Mouse (Mus musculus) left cerebral cortex, postnatal 25 days (tissue): ENCODE data around the gene Itgb5. TPM values are rescaled to one million over a fixed set of nuclear protein-coding genes. Genes with fewer than 3 reads are reported as not detected.

ENCODE experiments used
- DNase-seq, 2 experiments: peaks; one replicate each; pipeline ENCODE4 v3.0.0; 2022; ENCODE audit warnings: low spot score in 2 of 2, mixed read lengths in 1 of 2
- intact Hi-C: fragments of 180-260 bp; cut with DNase I; formaldehyde crosslinking; loops from one replicate; pipeline ENCODE4 v1.15.1; 2025
- total RNA-seq, 2 experiments: library from RNA; stranded (reverse); gene quantifications; 2 replicates each; pipeline ENCODE4 v1.2.3; 2021

The Itgb5 gene
- total RNA-seq, 2 experiments from 2014 or later = 37.3 to 39.3 TPM

DNA sequence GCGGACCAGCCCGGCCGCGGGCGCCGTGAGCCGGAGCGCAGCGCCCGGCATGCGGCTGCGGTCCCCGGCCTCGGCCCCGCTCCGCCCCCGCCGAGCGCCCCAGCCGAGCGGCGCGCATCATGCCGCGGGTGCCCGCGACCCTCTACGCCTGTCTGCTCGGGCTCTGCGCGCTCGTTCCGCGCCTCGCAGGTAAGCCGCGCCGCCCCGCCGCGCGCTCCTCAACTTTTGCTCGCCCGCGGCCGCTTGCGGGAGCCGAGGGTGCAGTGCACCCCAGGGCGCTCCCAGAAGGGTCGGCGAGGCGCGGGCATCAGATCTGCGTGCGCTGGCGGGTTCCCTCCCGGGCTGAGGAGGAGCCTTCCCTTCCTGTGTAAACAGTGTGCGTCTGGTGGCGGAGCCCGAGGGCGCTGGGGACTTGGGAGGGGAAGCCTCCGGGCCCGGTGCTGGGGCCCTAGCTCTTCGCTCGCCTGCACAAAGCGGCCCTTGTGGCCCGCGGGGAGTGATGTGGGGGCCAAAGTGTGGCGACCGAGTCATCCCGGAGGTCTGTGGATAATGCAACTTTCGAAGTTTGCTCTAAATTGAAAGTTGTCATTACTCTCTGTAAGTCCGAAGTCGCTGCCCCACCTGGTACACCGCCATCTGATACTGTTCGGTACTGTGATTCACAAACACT is 512 bp downstream of the Itgb5 start:
- intact Hi-C loops = loop anchor here (5.0 kb wide), 2 partner anchors 62 to 282 kb away; no protein-coding TSS in a partner anchor
- DNase-seq = peak in 1 of 2 experiments; percentile 14

DNA sequence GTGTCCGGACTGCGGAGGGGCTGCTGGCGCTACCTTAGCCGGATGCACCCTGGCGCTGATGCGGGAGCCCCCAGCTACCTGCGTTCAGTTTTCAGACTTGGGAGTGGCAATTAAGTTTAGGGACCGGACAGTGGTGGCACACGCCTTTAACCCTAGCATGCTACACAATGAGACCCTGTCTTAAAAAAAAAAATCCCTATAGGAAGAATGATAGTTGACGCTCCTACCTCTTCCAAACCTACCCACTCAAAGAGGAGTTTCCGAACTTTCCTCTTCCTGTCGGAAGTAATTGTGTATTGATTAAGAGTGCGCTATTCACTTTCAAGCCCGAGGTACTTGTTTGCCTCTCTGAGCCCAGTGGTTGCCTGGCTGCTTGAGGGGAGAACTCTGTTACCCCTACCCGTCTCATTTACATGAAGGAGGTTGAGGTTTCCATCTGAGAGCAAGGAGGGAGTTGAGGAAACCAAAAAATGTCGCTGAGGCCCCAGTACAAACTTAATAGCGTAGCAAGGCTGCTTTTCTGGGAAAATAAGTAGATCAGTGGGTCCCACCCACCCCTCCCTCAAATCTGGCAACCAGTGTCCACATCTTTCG is 1.1 kb downstream of the Itgb5 start:
- no peak for DNase-seq
- intact Hi-C loops = loop anchor here (5.0 kb wide), 1 partner anchor 62 kb away; no protein-coding TSS in a partner anchor

DNA sequence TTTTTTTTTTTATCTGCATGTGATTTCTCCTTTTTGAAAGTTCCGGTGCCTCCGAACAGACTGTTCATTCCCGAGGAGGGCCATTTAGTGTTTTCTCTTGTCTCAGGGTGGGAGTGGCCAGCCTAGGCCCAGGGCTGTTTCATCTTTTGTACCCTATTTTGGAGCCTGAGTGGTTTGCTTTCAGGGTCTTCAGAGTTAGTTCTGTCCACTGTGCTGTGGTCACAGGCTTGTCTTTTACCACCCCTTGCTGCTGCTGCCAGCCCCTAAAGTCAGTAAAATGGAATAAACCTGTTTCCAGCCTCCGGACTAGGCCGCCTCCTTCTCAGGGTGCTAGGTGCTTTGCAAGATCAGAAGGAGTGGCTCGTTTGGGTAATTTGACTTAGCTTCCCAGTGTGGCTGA is 2.6 kb downstream of the Itgb5 start:
- intact Hi-C loops = loop anchor here (5.0 kb wide), 1 partner anchor 60 kb away; no protein-coding TSS in a partner anchor

DNA sequence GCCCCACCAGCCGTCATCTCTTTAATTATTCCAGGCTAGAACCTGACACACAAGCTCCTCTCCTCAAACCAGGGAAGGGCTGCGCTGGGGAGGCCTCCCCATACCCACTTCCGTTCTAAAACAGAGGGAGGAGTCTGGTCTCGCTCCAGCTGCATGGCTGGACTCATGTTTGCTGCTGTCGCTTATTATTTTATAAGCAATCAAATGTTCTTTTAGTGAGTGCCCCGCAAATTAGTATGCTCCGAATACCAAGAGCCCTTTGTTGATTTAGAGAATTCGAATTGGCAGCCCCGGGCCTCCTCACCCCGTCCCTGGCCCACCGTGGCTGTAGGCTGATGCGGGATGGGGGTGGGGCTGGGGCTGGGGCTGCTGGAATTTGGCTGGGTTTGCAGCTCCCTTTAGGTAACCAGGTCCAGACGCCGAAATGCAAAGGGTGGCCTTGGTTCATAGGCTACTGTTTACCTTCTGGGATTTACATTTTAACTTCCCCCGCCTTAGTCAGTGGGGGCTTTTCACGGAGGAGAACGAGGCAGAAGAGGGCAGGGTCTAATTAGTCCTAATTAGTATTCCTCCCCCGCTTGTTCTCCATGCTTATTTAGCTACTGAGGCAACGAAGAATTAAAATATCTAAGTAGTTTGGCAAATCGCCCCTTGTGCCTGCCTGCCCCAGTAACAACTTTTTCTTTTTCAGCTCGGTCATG is 3.4 kb downstream of the Itgb5 start:
- intact Hi-C loops = loop anchor here (5.0 kb wide), 1 partner anchor 59 kb away; no protein-coding TSS in a partner anchor

More for the DNA sequence above, 2.6 kb downstream of the Itgb5 start:
- DNase-seq = no peak

DNA sequence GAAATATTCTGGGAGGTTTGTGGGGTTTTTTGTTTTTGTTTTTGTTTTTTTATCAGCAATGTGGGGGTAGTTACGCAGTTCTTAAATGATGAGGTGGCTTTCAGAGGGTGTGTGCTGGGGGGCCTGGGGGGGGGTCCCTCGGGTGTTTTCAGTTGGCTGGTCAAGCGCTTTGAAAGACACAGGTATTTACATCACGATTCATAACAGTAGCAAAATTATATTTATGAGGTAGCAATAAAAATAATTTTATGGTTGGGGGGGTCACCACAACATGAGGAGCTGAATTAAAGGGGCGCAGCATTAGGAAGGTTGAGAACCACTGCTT is 3.9 kb downstream of the Itgb5 start:
- DNase-seq = no peak
- intact Hi-C loops = loop anchor here (5.0 kb wide), 1 partner anchor 59 kb away; no protein-coding TSS in a partner anchor

More for the DNA sequence above, 3.4 kb downstream of the Itgb5 start:
- DNase-seq = no peak

DNA sequence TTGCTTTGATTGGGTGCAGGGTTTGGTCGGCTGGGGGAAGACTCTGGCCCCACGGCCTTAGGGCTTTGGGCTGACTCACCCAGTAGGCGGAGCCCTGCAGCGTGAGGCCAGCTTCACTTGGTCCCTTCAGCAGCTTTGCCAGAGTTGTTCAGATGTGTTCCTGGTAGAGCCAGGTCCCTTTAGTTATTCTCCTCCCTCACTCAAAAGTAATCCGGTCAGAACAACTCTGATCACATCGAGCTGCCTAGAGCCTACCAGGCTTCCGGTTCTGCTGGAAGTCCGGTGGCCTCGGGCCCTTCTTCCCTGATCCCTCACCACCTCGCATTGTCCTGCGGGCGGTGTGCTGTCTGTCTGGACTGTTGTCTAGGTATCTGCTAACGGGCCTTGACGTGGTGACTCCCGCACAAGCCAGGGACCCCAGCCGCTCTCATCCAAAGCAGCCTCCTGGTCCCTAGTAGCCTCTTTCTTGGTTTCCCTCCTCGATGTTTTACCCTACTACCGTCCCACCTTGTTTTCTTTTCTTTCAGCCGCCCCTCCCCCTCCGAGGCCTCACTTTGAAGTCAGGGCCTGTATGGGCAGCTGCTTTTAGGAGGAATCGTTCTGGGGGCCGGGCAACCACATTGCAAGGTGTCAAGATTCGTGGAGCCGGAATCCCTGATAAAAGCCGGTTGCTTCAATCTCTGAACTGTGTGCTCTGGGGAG is 4.5 kb downstream of the Itgb5 start:
- no peak for DNase-seq

DNA sequence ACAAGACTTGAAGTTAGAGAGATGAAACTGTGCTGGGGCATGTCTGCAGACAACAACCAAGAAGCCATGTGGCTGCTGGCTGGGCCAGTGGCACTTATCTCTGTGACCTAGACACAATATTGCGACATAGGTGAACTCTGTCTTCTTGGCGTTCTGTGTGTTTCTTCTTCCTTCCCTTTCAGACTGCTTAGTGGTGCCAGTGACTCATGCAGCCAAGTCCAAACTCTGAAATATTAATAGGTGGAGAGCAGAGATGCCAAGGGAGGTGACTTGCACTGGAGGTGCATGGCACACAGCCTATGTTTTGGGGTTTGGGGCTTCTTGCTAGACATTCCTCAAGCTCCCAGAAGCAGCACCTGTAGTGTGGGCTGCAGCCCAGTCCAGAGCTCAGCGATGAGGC is 7.2 kb downstream of the Itgb5 start:
- DNase-seq = no peak
- intact Hi-C loops = no loop called here

More for the DNA sequence above, 4.5 kb downstream of the Itgb5 start:
- intact Hi-C loops = loop anchor here (5.0 kb wide), 1 partner anchor 58 kb away; no protein-coding TSS in a partner anchor

DNA sequence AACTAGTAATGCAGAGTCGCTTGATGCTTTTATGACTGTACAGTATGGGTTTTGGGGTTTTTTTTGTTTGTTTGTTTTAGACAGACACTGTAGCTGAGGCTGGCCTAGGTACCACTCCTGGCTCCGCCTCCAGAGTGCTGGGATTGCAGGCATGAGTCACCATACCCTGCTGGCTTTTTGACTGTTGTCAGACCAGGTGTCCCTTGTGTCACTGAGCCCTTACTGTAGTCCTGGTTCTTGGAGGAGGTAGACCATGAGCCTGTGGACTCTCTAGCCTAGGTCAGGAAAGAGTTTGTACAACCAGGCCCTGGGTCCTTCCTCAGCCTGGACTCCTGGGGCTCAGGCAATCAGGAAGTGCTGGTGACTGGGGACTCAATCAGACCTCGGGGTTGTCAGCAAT is 7.7 kb downstream of the Itgb5 start:
- no peak for DNase-seq
- intact Hi-C loops = no loop called here

DNA sequence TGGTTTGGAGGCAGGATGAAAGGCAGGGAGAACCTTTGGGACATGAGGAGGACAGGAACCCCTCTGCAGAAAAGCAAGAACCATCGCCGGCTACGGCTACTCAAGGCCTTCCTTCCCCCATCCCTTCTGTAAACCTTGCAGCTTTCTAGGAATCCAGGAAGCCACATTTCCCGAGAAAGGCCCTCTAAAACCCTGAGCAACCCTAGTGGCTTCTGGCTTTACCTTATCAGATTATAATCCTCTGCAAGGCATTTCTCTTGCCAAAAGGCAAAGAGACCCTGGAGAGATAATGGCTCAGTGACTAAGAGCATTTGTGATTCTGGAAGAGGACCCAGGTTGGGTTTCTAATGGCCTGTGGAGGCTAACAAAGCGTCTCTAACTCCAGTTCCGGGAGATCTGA is 11.2 kb downstream of the Itgb5 start:
- DNase-seq = no peak
- intact Hi-C loops = no loop called here

DNA sequence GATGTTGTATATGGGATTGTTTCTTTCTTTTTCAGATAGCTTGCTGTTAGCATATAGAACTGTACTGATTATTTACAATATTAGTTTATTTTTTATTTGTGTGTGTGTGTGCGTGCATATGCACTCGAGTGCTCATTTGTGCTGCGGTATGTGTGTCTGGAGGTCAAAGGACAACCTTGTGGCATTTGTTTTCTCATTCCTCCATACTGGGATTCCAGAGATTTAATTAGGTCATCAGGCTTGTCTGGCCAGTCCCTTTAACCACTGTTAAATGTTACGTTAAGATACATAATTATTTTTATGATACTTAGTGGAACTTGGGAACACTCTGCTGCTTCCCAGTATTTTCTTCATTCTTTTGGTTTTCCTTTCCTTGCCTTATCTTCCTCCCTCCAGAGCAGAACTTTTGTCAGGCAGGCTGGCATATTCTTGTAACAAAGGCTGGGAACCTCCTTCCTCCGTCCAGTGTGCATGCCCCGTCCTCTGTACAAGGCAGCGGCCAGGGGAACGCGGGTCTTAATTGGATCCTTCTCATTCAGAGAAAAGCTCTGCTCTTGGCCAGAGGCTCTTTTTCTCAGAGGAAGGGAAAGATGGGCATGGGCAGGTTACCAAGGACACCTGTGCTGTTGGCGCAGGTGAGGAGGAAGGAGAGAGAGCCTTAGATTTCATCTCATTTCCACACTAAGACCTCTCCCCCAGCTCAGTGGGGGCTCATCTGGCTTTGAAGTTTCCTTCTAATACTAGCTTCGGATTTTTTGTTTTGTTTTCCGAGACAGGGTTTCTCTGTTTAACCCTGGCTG is 12.8 kb downstream of the Itgb5 start:
- intact Hi-C loops = no loop called here
- no peak for DNase-seq

DNA sequence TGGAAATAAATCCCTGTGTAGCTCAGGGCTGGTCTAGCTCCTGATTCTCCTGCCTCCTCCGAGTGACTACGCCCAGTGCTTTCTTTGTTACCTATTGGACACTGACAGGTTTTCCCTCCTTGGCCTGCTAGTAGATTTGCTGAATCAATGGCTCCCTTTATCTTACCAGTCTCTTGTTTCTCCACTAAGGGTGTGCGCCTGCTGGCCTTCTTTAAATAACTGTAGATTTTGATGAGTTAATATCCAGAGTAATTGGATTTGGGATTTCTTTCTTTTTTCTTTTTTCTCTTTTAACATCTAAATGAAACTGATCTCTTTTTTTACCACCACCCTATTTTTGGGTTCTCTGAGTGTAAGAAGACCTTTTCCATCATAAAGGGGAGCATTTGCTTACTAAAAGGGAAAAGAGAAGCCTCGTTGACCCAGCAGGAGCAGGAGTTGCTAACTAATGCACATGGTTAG is 14.7 kb downstream of the Itgb5 start:
- no peak for DNase-seq
- intact Hi-C loops = no loop called here

DNA sequence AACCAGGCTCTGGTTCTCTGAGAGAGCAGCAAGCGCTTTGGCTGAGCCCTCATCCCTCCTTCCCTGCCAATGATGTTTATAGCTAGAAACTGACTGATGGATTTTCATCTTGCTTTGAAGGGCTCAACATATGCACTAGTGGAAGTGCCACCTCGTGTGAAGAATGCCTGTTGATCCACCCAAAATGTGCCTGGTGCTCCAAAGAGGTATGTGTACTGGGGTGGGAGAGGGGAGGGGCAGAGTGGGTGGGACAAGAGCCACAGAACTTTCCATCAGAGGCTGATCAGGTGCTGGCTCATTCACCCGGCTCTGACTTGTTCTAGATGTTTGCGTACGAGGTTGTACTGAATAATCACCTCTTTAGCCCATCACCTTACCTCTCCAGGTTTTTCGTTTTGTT is 15.4 kb downstream of the Itgb5 start:
- intact Hi-C loops = no loop called here
- DNase-seq = no peak

DNA sequence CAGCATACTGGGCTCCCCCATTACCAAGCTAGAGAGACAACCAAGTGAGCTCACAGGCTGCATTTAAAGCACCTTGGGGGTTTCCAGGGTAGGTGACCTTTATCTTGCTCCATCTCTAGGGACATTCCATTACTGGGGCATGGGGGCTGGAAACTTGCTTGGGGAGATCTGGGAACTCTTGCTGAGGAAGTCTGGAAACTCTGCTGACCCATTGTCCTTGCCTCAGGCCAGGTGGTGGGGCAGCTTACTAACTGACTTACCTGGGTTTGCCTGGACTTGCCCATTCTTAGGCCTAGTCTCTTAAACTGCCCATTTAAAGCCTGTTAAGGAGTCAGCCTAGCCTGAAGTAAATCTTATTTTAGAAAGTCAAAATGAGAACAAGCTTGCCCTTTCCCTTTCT is 23.8 kb downstream of the Itgb5 start:
- intact Hi-C loops = no loop called here
- no peak for DNase-seq

DNA sequence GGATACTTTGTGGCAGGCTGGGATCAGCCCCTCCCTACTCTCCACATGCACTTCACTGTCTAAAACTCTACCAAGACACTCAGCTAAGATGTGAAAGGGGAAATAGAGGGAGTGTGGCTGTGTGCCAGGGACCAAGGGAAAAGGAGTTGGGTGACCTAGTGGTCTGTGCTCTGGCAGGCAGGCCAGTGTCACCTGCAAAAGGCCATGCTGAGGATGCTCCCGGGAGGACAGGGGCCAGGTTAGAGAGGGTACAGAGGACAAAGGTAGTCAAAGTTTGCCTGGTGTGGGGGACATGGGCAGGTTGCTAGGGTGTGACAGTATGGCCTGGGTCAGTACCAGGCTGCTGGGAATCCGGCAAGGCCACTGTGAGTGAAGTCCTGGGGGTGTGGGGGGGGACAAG is 29.3 kb downstream of the Itgb5 start:
- intact Hi-C loops = no loop called here
- DNase-seq = peak in 1 of 2 experiments; percentile 14

DNA sequence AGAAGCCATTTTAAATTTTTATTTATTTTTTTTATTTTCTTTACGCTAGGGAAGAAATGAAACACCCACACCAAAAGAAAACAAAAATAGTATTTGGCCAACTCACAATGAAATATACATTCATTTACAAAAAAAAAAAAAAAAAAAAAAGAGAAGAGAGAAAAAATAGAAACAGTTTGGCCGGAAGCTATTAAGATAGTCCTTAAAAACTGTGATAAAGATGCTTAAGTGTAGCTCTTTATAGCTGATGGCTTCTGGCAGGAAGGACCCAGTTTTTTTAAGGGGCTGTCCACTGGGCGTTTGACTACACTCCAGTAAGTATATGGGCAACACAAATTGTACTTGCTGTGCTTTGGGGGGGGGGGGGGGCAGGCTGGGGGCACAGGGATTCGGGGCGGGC is 29.9 kb downstream of the Itgb5 start:
- DNase-seq = no peak
- intact Hi-C loops = no loop called here

DNA sequence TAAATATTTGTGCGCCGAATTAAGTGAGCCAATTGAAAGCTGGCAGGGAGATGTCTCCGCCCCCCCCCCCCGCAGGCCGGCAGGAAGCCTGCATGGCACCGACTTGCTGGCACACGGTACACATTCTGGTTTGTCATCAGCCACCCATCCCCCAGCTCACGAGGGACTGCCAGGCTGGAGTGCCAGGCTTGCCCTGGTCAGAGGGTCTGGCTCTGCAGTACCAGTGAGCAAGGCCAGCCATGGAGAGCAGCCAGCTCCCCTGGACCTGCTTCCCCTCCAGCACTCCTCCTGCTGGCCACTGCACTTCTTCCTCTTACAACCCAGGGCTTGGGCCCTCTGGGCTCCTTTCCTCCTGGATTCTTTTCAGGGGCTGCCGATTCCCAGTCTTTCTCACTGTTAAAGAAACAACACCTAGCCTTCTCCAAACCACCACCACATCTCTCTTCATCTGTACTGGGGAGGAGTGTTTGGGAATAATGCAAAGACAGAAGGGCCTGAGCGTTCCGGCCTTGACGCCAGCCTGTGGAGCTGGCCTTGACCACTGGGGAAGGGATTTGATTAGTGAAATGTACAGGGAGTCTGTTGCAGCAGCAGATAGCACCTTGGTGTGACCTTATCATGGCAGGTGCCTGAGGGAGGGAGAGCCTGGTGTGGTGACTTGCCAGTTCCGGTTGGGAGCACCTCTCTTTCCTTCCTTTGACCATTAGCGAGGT is 30.7 kb downstream of the Itgb5 start:
- DNase-seq = peak; percentile 71 to 88
- intact Hi-C loops = no loop called here

DNA sequence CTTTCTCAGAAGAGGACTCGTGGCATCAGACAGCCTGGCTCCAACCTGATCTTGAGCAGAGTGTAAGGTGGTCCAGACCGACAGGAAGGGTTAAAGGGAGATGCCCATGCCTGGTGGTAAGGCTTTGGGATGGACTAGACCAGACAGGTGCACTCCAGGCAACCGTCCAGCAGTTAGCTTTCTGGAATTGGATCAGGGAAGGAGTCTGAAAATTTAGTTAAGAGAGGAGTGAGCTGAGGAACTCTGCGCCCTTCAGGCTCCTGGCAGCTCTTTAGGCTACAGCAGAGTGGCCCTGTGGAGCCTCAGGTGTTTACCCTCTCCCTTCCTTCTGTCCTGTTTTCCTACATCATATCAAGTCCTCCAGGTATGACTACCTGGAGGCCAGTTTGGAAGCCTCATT is 32.9 kb downstream of the Itgb5 start:
- DNase-seq = no peak
- intact Hi-C loops = no loop called here

DNA sequence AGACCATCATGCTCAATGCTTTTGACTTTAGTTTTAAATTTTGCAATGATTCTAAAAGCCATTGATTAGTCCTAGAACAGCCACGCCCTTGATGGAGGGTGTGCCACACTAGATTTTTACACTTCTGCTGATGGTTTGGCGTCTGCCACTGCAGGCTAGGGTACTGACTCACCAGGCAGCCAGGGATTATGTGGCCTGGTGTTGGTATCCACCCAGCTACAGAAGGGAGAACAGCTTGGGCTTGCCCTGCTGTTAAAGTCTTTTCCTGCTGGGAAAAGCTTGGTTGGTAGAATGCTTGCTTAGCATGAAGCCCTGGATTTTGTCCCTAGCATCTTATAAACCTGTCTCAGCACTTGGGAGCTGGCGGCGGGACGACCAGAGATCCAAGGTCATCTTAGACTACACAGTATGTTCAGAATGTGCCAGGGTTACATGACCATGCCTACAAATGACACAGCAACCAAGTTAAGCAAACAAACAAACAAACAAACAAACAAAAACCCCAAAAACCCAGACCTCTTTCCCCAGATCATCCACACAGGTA is 33.8 kb downstream of the Itgb5 start:
- DNase-seq = no peak
- intact Hi-C loops = no loop called here
